Mouse (Mus musculus) lung, adult 2 months (tissue): ENCODE data around the gene Psenen.

Experiments
- CTCF ChIP-seq: fragments of 200-500 bp; IDR thresholded peaks from 2 replicates; pipeline ENCODE4 v1.5.1; 2011; ENCODE audit warnings: mild to moderate bottlenecking, low read length, control low read depth; ENCODE audit not compliant: insufficient read depth
- POLR2A ChIP-seq: fragments of 200-500 bp; IDR thresholded peaks from 2 replicates; pipeline ENCODE4 v1.6.1; 2011; ENCODE audit warnings: low read depth, mild to moderate bottlenecking, control low read depth, low read length, borderline replicate concordance; ENCODE audit errors: extremely low read depth

DNA sequence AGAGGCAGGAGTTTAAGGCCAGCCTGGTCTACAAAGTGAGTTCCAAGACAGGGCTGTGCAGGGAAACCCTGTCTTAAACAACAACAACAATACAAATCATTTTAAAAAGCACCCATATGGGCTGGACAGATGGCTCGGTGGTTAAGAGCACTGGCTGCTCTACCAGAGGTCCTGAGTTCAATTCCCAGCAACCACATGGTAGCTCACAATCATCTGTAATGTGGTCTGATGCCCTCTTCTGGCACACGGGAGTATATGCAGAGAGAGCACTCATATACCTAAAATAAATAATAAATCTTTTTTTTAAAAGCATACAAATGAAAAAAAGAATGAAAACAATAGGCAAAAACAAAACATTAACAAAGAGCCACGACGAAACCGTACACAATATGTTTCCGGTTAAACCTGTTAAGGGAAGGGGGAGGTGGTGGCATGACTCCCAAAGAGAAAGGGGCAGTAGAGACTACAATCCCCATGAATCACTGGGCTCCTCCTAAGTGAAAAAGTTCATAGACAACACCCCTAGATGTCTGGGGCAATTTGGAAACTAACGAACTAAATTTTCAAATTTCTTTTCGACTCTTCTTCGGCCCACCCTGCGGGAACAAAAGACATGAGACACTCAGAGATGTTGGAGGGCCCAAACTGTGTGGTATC is 11.9 kb downstream of the Psenen start:
- TF ChIP-seq POLR2A (no peak), CTCF (0 out of 2 replicates have a peak, but pooled peaks have one; percentile 4)
